Mouse (Mus musculus) myocyte (in vitro differentiated cells): ENCODE data around the gene Pgs1. TPM values are rescaled to one million over a fixed set of nuclear protein-coding genes. Genes with fewer than 3 reads are reported as not detected.

Experiments used
- H3K27me3 ChIP-seq: one replicate; pipeline ENCODE4 v1.6.1; 2011; ENCODE audit not compliant: control insufficient read depth, insufficient read depth, insufficient read length
- H3K36me3 ChIP-seq: one replicate; pipeline ENCODE4 v1.6.1; 2011; ENCODE audit not compliant: control insufficient read depth, insufficient read depth
- H3K4me2 ChIP-seq: one replicate; pipeline ENCODE4 v1.6.1; 2011; ENCODE audit warnings: low read depth, control low read depth
- H3K4me3 ChIP-seq: one replicate; pipeline ENCODE4 v1.5.1; 2011; ENCODE audit warnings: mild to moderate bottlenecking, control low read depth, moderate library complexity
- H3K79me2 ChIP-seq: one replicate; pipeline ENCODE4 v1.6.1; 2011; ENCODE audit not compliant: control insufficient read depth, insufficient read depth
- H3ac ChIP-seq: one replicate; pipeline ENCODE4 v1.6.1; 2011; ENCODE audit not compliant: control insufficient read depth, insufficient read length
- CEBPB ChIP-seq: IDR thresholded peaks from 2 replicates; pipeline ENCODE4 v1.6.1; 2011; ENCODE audit warnings: mild to moderate bottlenecking, moderate library complexity; ENCODE audit not compliant: poor library complexity, insufficient read depth, severe bottlenecking
- E2F4 ChIP-seq: IDR thresholded peaks from one replicate; pipeline ENCODE4 v1.6.1; 2011; ENCODE audit warnings: mild to moderate bottlenecking, control low read depth, moderate library complexity; ENCODE audit not compliant: insufficient read depth
- MAX ChIP-seq: IDR thresholded peaks from one replicate; pipeline ENCODE4 v1.6.1; 2011; ENCODE audit warnings: low read depth, mild to moderate bottlenecking, control low read depth
- MYOD1 ChIP-seq, 3 experiments: IDR thresholded peaks; one replicate each; pipeline ENCODE4 v1.6.1; 2011; ENCODE audit warnings: control low read depth in 2 of 3, low read depth in 2 of 3, mild to moderate bottlenecking in 2 of 3, moderate library complexity in 1 of 3; ENCODE audit not compliant: insufficient read length in 2 of 3, control insufficient read depth in 1 of 3
- MYOG ChIP-seq, 3 experiments: IDR thresholded peaks; one replicate each; pipeline ENCODE4 v1.6.1; 2011; ENCODE audit warnings: control low read depth in 2 of 3, low read depth in 2 of 3, mild to moderate bottlenecking in 2 of 3; ENCODE audit not compliant: insufficient read length in 2 of 3, control insufficient read depth in 1 of 3, insufficient read depth in 1 of 3
- POLR2A ChIP-seq: IDR thresholded peaks from one replicate; pipeline ENCODE4 v1.6.1; 2011; ENCODE audit warnings: low read depth, mild to moderate bottlenecking, control low read depth, moderate library complexity; ENCODE audit not compliant: insufficient read length
- POLR2AphosphoS2 ChIP-seq: IDR thresholded peaks from one replicate; pipeline ENCODE4 v1.6.1; 2011; ENCODE audit warnings: low read depth, control low read depth; ENCODE audit not compliant: insufficient read length
- REST ChIP-seq: IDR thresholded peaks from one replicate; pipeline ENCODE4 v1.6.1; 2011; ENCODE audit warnings: mild to moderate bottlenecking, control low read depth, moderate library complexity; ENCODE audit not compliant: insufficient read depth, insufficient read length
- SRF ChIP-seq: IDR thresholded peaks from one replicate; pipeline ENCODE4 v1.6.1; 2011; ENCODE audit warnings: low read depth; ENCODE audit not compliant: control insufficient read depth, insufficient read length
- TCF12 ChIP-seq: IDR thresholded peaks from one replicate; pipeline ENCODE4 v1.6.1; 2011; ENCODE audit warnings: mild to moderate bottlenecking, control low read depth; ENCODE audit not compliant: poor library complexity, insufficient read depth, severe bottlenecking
- TCF3 ChIP-seq: IDR thresholded peaks from one replicate; pipeline ENCODE4 v1.6.1; 2011; ENCODE audit warnings: low read depth, control low read depth; ENCODE audit not compliant: insufficient read length
- USF1 ChIP-seq: IDR thresholded peaks from one replicate; pipeline ENCODE4 v1.6.1; 2011; ENCODE audit warnings: low read depth, mild to moderate bottlenecking, control low read depth, moderate library complexity
- polyA plus RNA-seq: library from polyadenylated mRNA; unstranded; fragments of >200 nt; fragmentation: generic; extraction: Trizol; gene quantifications from one replicate; pipeline ENCODE4 v1.2.1, GENCODE M21; 2012; ENCODE audit warnings: missing spikeins

Gene Pgs1
- polyA plus RNA-seq, 1 experiment = 61.6 TPM

- Histone ChIP-seq H3K4me3 (peak overlapping the region; percentile 19), H3K79me2 (peaks cover 27% of the 10 kb centered on the region), H3K27me3 (no peaks in the 10 kb centered on the region), H3K36me3 (peaks cover 7% of the 10 kb centered on the region), H3ac (no peak overlapping the region), H3K4me2 (peak overlapping the region; percentile 96)
- TF ChIP-seq E2F4 (no peak), CEBPB (no peak), USF1 (no peak), MYOD1 (IDR thresholded peaks at IDR 0.05; ENCODE audit: control insufficient read depth in 1 of 3, insufficient read length in 2 of 3, low read depth in 2 of 3) (no peak), SRF (no peak), POLR2AphosphoS2 (peak; percentile 72), REST (no peak), POLR2A (peak; percentile 68), TCF3 (no peak), TCF12 (no peak)
Observed at GRCm38 (mm10) chr11:117963091-117963793, 22.9 kb upstream of the Pgs1 start.

- TF ChIP-seq TCF3 (no peak), TCF12 (no peak)
- H3K27me3 ChIP-seq = no peaks in the 10 kb centered on the region
- H3K4me3 ChIP-seq = peak overlapping the region; percentile 19
- H3K4me2 ChIP-seq = peak overlapping the region; percentile 96
- peaks cover 7% of the 10 kb centered on the region for H3K36me3 ChIP-seq
- H3ac ChIP-seq = no peak overlapping the region
- H3K79me2 ChIP-seq = peaks cover 32% of the 10 kb centered on the region
Observed at GRCm38 (mm10) chr11:117963872-117964271, 22.2 kb upstream of the Pgs1 start.

- Histone ChIP-seq H3K4me2 (peak overlapping the region; percentile 96), H3K27me3 (no peaks in the 10 kb centered on the region), H3K4me3 (peak overlapping the region; percentile 19), H3K36me3 (peaks cover 7% of the 10 kb centered on the region), H3ac (no peak overlapping the region), H3K79me2 (peaks cover 32% of the 10 kb centered on the region)
- no peak for TF ChIP-seq SRF
- no peak for TF ChIP-seq TCF12
- no peak for TF ChIP-seq MAX
- no peak for TF ChIP-seq REST
- no peak for TF ChIP-seq USF1
- TF ChIP-seq CEBPB = no peak
- TF ChIP-seq MYOG (IDR thresholded peaks at IDR 0.05; ENCODE audit: control insufficient read depth in 1 of 3, insufficient read depth in 1 of 3, insufficient read length in 2 of 3, low read depth in 2 of 3) = no peak
- no peak for TF ChIP-seq POLR2AphosphoS2
- no peak for TF ChIP-seq E2F4
- no peak for TF ChIP-seq MYOD1 (IDR thresholded peaks at IDR 0.05; ENCODE audit: control insufficient read depth in 1 of 3, insufficient read length in 2 of 3, low read depth in 2 of 3)
- no peak for TF ChIP-seq TCF3
- TF ChIP-seq POLR2A = no peak
Observed at GRCm38 (mm10) chr11:117964294-117964693, 21.8 kb upstream of the Pgs1 start.

GRCm38 (mm10) chr11:117965052-117965451 lies 21.0 kb upstream of the Pgs1 start:
- peaks cover 32% of the 10 kb centered on the region for H3K79me2 ChIP-seq
- H3K27me3 ChIP-seq = no peaks in the 10 kb centered on the region
- no peak overlapping the region for H3ac ChIP-seq
- no peak for TF ChIP-seq POLR2A
- TF ChIP-seq MYOG (IDR thresholded peaks at IDR 0.05; ENCODE audit: control insufficient read depth in 1 of 3, insufficient read depth in 1 of 3, insufficient read length in 2 of 3, low read depth in 2 of 3) = no peak
- no peak for TF ChIP-seq MYOD1 (IDR thresholded peaks at IDR 0.05; ENCODE audit: control insufficient read depth in 1 of 3, insufficient read length in 2 of 3, low read depth in 2 of 3)
- TF ChIP-seq POLR2AphosphoS2 = no peak
- no peak for TF ChIP-seq USF1
- no peak for TF ChIP-seq CEBPB
- H3K36me3 ChIP-seq = peaks cover 7% of the 10 kb centered on the region
- peak overlapping the region; percentile 87 for H3K4me2 ChIP-seq
- H3K4me3 ChIP-seq = no peak overlapping the region

GRCm38 (mm10) chr11:117965561-117965981 lies 20.5 kb upstream of the Pgs1 start:
- TF ChIP-seq POLR2AphosphoS2 (peak; percentile 61), POLR2A (peak; percentile 15), TCF12 (no peak)
- peak overlapping the region; percentile 90 for H3K4me3 ChIP-seq
- H3K36me3 ChIP-seq = peaks cover 7% of the 10 kb centered on the region
- H3ac ChIP-seq = no peak overlapping the region
- H3K27me3 ChIP-seq = no peaks in the 10 kb centered on the region
- peak overlapping the region; percentile 87 for H3K4me2 ChIP-seq
- peaks cover 32% of the 10 kb centered on the region for H3K79me2 ChIP-seq
